Mouse (Mus musculus) CH12.LX (cell line): ENCODE measurements around the gene Bub3. TPM values are rescaled to one million over a fixed set of nuclear protein-coding genes. Genes with fewer than 3 reads are reported as not detected.

Experiments used
- DNase-seq: peaks from one replicate; pipeline ENCODE4 v3.0.0-alpha.2; 2013; ENCODE audit errors: extremely low read depth
- H3K27ac ChIP-seq: 2 replicates; pipeline ENCODE4 v1.5.1; 2012; ENCODE audit warnings: low read depth, mild to moderate bottlenecking, control low read depth, moderate library complexity; ENCODE audit not compliant: insufficient read depth
- H3K27me3 ChIP-seq: replicated peaks from 2 replicates; pipeline ENCODE3; 2012; ENCODE audit warnings: inconsistent platforms
- H3K36me3 ChIP-seq, 2 experiments: replicated peaks in 1 of 2; 2 replicates each; pipeline versions ENCODE3 to v1.6.1; 2012; ENCODE audit warnings: inconsistent platforms in 1 of 2, low read length in 1 of 2, mild to moderate bottlenecking in 1 of 2, mixed read lengths in 1 of 2, moderate library complexity in 1 of 2; ENCODE audit not compliant: control insufficient read depth in 1 of 2, insufficient read depth in 1 of 2
- H3K4me1 ChIP-seq, 2 experiments: 2 replicates each; pipeline ENCODE4 v1.6.1; 2012; ENCODE audit warnings: inconsistent platforms in 1 of 2, moderate library complexity in 1 of 2; ENCODE audit not compliant: insufficient read depth in 2 of 2, control insufficient read depth in 1 of 2
- H3K4me2 ChIP-seq: 2 replicates; pipeline ENCODE4 v1.6.1; 2012; ENCODE audit warnings: low read depth, mild to moderate bottlenecking, control low read depth; ENCODE audit not compliant: poor library complexity, insufficient read depth, severe bottlenecking
- H3K4me3 ChIP-seq, 3 experiments: fragments of 150-350 bp in 1 of 3; sonication (generic) in 1 of 3; replicated peaks in 1 of 3; 2 replicates each; pipeline versions ENCODE3 to v1.5.1; 2011 to 2012; ENCODE audit warnings: low read depth in 2 of 3, low read length in 2 of 3, mild to moderate bottlenecking in 2 of 3, moderate library complexity in 2 of 3, control low read depth in 1 of 3, improper control_type of control experiment in 1 of 3, inconsistent platforms in 1 of 3, mixed read lengths in 1 of 3; ENCODE audit not compliant: poor library complexity in 1 of 3
- H3K79me2 ChIP-seq: replicated peaks from 2 replicates; pipeline ENCODE4 v1.6.1; 2012; ENCODE audit warnings: mild to moderate bottlenecking, moderate library complexity; ENCODE audit not compliant: control insufficient read depth, poor library complexity, insufficient read depth, severe bottlenecking; ENCODE audit errors: extremely low read depth
- H3K9ac ChIP-seq: 2 replicates; pipeline ENCODE4 v1.6.1; 2012; ENCODE audit warnings: low read depth, mild to moderate bottlenecking, control low read depth, moderate library complexity; ENCODE audit not compliant: insufficient read depth
- H3K9me3 ChIP-seq: replicated peaks from 2 replicates; pipeline ENCODE3; 2012; ENCODE audit warnings: low read length, inconsistent platforms, mixed read lengths
- CHD1 ChIP-seq: IDR thresholded peaks from 2 replicates; pipeline ENCODE4 v1.6.1; 2012; ENCODE audit warnings: low read depth, low read length, improper control_type of control experiment, inconsistent platforms
- CHD2 ChIP-seq: IDR thresholded peaks from 2 replicates; pipeline ENCODE4 v1.6.1; 2011; ENCODE audit warnings: low read length, improper control_type of control experiment
- CTCF ChIP-seq, 2 experiments: IDR thresholded peaks in 1 of 2; conservative IDR thresholded peaks in 1 of 2; 2 replicates each; pipeline ENCODE4 v1.5.1; 2011 to 2012; ENCODE audit warnings: low read depth in 2 of 2, low read length in 2 of 2, improper control_type of control experiment in 1 of 2, inconsistent platforms in 1 of 2, mild to moderate bottlenecking in 1 of 2, moderate library complexity in 1 of 2
- ELF1 ChIP-seq: IDR thresholded peaks from 2 replicates; pipeline ENCODE4 v1.6.1; 2014; ENCODE audit warnings: low read depth, mild to moderate bottlenecking, inconsistent platforms, low read length, improper control_type of control experiment
- EP300 ChIP-seq: IDR thresholded peaks from 2 replicates; pipeline ENCODE4 v1.6.1; 2011; ENCODE audit warnings: low read length, improper control_type of control experiment
- HCFC1 ChIP-seq: IDR thresholded peaks from 2 replicates; pipeline ENCODE4 v1.6.1; 2012; ENCODE audit warnings: low read depth, mild to moderate bottlenecking, inconsistent platforms, low read length, improper control_type of control experiment
- JUN ChIP-seq: IDR thresholded peaks from 2 replicates; pipeline ENCODE4 v1.6.1; 2011; ENCODE audit warnings: low read depth, mild to moderate bottlenecking, low read length, improper control_type of control experiment, moderate library complexity; ENCODE audit not compliant: insufficient read depth
- KAT2A ChIP-seq: IDR thresholded peaks from 2 replicates; pipeline ENCODE4 v1.6.1; 2012; ENCODE audit warnings: low read length, improper control_type of control experiment, inconsistent platforms; ENCODE audit not compliant: insufficient replicate concordance
- MAX ChIP-seq: IDR thresholded peaks from 2 replicates; pipeline ENCODE4 v1.6.1; 2011; ENCODE audit warnings: low read length, improper control_type of control experiment
- MXI1 ChIP-seq: IDR thresholded peaks from 2 replicates; pipeline ENCODE4 v1.6.1; 2011; ENCODE audit warnings: mild to moderate bottlenecking, low read depth, low read length, improper control_type of control experiment
- NELFE ChIP-seq: IDR thresholded peaks from 2 replicates; pipeline ENCODE4 v1.6.1; 2011; ENCODE audit warnings: low read depth, low read length, improper control_type of control experiment
- NRF1 ChIP-seq: IDR thresholded peaks from 2 replicates; pipeline ENCODE4 v1.6.1; 2014; ENCODE audit warnings: low read depth, mild to moderate bottlenecking, inconsistent platforms, low read length, improper control_type of control experiment, moderate library complexity
- RAD21 ChIP-seq: IDR thresholded peaks from 2 replicates; pipeline ENCODE4 v1.6.1; 2011; ENCODE audit warnings: low read depth, mild to moderate bottlenecking, low read length, improper control_type of control experiment, moderate library complexity
- RCOR1 ChIP-seq: conservative IDR thresholded peaks from 2 replicates; pipeline ENCODE4 v1.6.1; 2012; ENCODE audit warnings: low read depth, mild to moderate bottlenecking, inconsistent platforms, low read length, improper control_type of control experiment
- SIN3A ChIP-seq: IDR thresholded peaks from 2 replicates; pipeline ENCODE4 v1.6.1; 2012; ENCODE audit warnings: low read length, improper control_type of control experiment, inconsistent platforms
- TBP ChIP-seq: conservative IDR thresholded peaks from 2 replicates; pipeline ENCODE4 v1.6.1; 2011; ENCODE audit warnings: low read depth, low read length, improper control_type of control experiment
- TCF12 ChIP-seq: IDR thresholded peaks from 2 replicates; pipeline ENCODE4 v1.6.1; 2014; ENCODE audit warnings: low read depth, mild to moderate bottlenecking, inconsistent platforms, low read length, improper control_type of control experiment
- UBTF ChIP-seq: IDR thresholded peaks from 2 replicates; pipeline ENCODE4 v1.6.1; 2012; ENCODE audit warnings: low read depth, mild to moderate bottlenecking, inconsistent platforms, low read length, improper control_type of control experiment, moderate library complexity
- USF1 ChIP-seq: IDR thresholded peaks from 2 replicates; pipeline ENCODE4 v1.6.1; 2014; ENCODE audit warnings: low read depth, mild to moderate bottlenecking, inconsistent platforms, low read length, improper control_type of control experiment
- USF2 ChIP-seq: conservative IDR thresholded peaks from 2 replicates; pipeline ENCODE4 v1.6.1; 2011; ENCODE audit warnings: low read depth, low read length, improper control_type of control experiment
- ZNF384 ChIP-seq: IDR thresholded peaks from 2 replicates; pipeline ENCODE4 v1.6.1; 2012; ENCODE audit warnings: low read depth, low read length, improper control_type of control experiment, inconsistent platforms
- dilution Hi-C: fragments of 300-500 bp; cut with MboI; formaldehyde crosslinking; loops from 2 replicates; pipeline ENCODE4 v1.14.3; 2020; ENCODE audit warnings: low sequenced_read_pairs; ENCODE audit not compliant: extremely low pct_unique_long_range_greater_than_20kb, extremely low pct_ligation_motif_present
- in situ Hi-C: fragments of 300-500 bp; cut with MboI; formaldehyde crosslinking; loops from 3 replicates; pipeline ENCODE4 v1.14.3; 2019; ENCODE audit warnings: low sequenced_read_pairs, low pct_ligation_motif_present, low pct_unique_long_range_greater_than_20kb, mixed read lengths
- polyA plus RNA-seq: library from polyadenylated mRNA; unstranded; fragments of >175 nt; gene quantifications from 2 replicates; pipeline ENCODE4 v1.2.1, GENCODE M21; 2012; ENCODE audit warnings: low read depth; ENCODE audit not compliant: insufficient read length
- total RNA-seq, 2 experiments: library from RNA; depleted of rRNA; stranded (reverse); fragments of 300-350 nt in 1 of 2; fragments of >200 nt in 1 of 2; gene quantifications; 2 replicates each; pipeline ENCODE4 v1.2.3; 2012 to 2014

Gene Bub3
- total and polyA plus RNA-seq, 3 experiments, result 159 to 250 (median 161) TPM

DNA sequence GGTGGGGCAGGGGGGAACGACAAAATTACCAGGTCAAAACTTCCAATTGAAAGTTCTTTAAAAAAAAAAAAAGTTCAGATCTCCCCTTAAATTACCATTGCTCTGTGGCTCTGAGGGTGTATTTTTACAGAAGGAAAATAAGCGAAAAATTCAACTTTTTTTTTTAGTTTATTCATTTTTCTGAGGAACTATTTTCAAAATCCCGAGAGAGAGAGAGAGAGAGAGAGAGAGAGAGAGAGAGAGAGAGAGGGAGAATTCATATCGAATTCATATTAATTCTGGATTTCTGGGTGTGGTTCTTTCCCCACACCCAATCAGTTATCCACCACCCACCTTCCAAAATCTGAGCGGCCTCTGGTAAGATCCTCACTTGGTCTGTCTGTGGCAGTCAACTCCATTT is 15.2 kb upstream of the Bub3 start:
- H3K27me3 ChIP-seq, result peaks cover 43% of the 10 kb centered on the region
- DNase-seq, result no peak
- peaks cover 34% of the 10 kb centered on the region for H3K9me3 ChIP-seq
- TF ChIP-seq UBTF (no peak), CHD1 (no peak), EP300 (no peak), KAT2A (no peak), TBP (no peak), SIN3A (no peak), HCFC1 (no peak), RCOR1 (no peak), TCF12 (no peak), ZNF384 (no peak), MXI1 (no peak), CHD2 (no peak), NELFE (no peak), NRF1 (no peak), ELF1 (no peak), MAX (no peak)
- dilution Hi-C loops, result no loop called here
- H3K4me2 ChIP-seq, result no peak overlapping the region
- H3K9ac ChIP-seq, result no peak overlapping the region
- peaks cover 3% of the 10 kb centered on the region in 2 experiments; a peak in 1 of 4 replicates for H3K4me1 ChIP-seq
- in situ Hi-C loops, result loop anchor here (25.0 kb wide), 1 partner anchor 242 kb away; no protein-coding TSS in a partner anchor
- no peaks in the 10 kb centered on the region for H3K36me3 ChIP-seq
- no peaks in the 10 kb centered on the region for H3K79me2 ChIP-seq
- H3K27ac ChIP-seq, result no peak overlapping the region
- H3K4me3 ChIP-seq, result no peak overlapping the region

DNA sequence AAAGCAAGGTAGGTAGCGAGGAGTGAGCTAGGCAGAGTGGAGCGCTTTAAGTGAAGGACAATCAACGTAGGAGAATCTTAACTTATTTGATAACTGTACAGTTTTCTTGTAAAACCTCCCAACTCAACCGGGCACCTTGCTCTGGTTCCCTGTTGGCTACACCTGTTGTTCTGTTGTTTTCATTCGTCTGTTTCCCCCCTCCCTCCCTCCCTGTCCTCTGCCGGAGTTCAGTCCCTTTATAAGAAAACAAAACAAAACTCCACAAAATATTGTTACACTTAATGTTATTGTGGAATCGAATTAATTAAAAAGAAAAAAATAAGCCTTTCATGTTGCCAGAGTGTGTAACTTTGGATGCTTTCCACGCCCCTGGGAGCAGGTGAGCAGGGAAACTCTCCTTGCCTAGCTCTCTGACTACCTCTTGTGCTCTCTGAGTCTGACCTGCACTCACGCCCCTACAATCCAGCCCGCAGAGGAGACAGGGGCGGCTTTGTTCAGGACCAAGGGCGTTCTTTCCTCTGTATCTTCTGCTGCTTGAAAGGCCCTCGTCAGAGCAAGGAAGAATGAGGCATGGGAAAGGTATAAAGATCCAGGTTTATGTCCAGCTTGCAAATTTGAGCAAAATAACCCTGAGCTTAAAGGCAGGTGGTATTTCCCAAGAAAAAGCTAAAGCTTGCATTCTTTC is 14.2 kb upstream of the Bub3 start:
- no peaks in the 10 kb centered on the region for H3K36me3 ChIP-seq
- peaks cover 3% of the 10 kb centered on the region in 2 experiments; a peak in 1 of 4 replicates for H3K4me1 ChIP-seq
- H3K27ac ChIP-seq, result no peak overlapping the region
- no peak for DNase-seq
- no peak overlapping the region for H3K9ac ChIP-seq
- H3K4me3 ChIP-seq, result no peak overlapping the region
- TF ChIP-seq JUN (no peak), USF2 (no peak), CTCF (conservative IDR thresholded peaks at IDR 0.05 in 1 of 2, IDR thresholded peaks at IDR 0.05 in 1 of 2; ENCODE audit: low read depth in 2 of 2, low read length in 2 of 2) (no peak), RAD21 (no peak), USF1 (no peak), NELFE (no peak)
- dilution Hi-C loops (no loop called here), in situ Hi-C loops (loop anchor here (25.0 kb wide), 1 partner anchor 241 kb away; no protein-coding TSS in a partner anchor)
- H3K79me2 ChIP-seq, result no peaks in the 10 kb centered on the region
- no peak overlapping the region; the same call in 1 of the 2 replicates for H3K4me2 ChIP-seq
- peaks cover 34% of the 10 kb centered on the region for H3K9me3 ChIP-seq
- H3K27me3 ChIP-seq, result peaks cover 42% of the 10 kb centered on the region
